Mouse (Mus musculus) kidney, postnatal 10 days (tissue): ENCODE measurements around the gene Kirrel.

ENCODE experiments used
- DNase-seq: peaks from one replicate; pipeline ENCODE4 v3.0.0; 2021; ENCODE audit warnings: mixed read lengths

Kirrel gene

GRCm38 (mm10) chr3:87174096-87174768, at the start of gene Kirrel:
Kirrel (minus strand) TSS chr3:87174747.
- peak; percentile 90 for DNase-seq

- DNase-seq: no peak
Observed at GRCm38 (mm10) chr3:87223636-87224035, 49.1 kb upstream of the Kirrel start.

GRCm38 (mm10) chr3:87222346-87222745, 47.8 kb upstream of the Kirrel start:
- DNase-seq: no peak

GRCm38 (mm10) chr3:87215176-87215575, 40.6 kb upstream of the Kirrel start:
- DNase-seq: no peak

GRCm38 (mm10) chr3:87214221-87214864, 39.8 kb upstream of the Kirrel start:
- DNase-seq: no peak

GRCm38 (mm10) chr3:87206336-87207075, 32.0 kb upstream of the Kirrel start:
- no peak for DNase-seq

GRCm38 (mm10) chr3:87196637-87197036, 22.1 kb upstream of the Kirrel start:
- DNase-seq: peak; percentile 57

GRCm38 (mm10) chr3:87195041-87195440, 20.5 kb upstream of the Kirrel start:
- no peak for DNase-seq

- DNase-seq: no peak
Observed at GRCm38 (mm10) chr3:87194591-87194990, 20.0 kb upstream of the Kirrel start.

- no peak for DNase-seq
Observed at GRCm38 (mm10) chr3:87193756-87194155, 19.2 kb upstream of the Kirrel start.

- no peak for DNase-seq
Observed at GRCm38 (mm10) chr3:87193352-87193751, 18.8 kb upstream of the Kirrel start.

GRCm38 (mm10) chr3:87176687-87177086, 2.1 kb upstream of the Kirrel start:
- no peak for DNase-seq

- DNase-seq: peak; percentile 54
Observed at GRCm38 (mm10) chr3:87175438-87175815, 880 bp upstream of the Kirrel start.

- DNase-seq: no peak
Observed at GRCm38 (mm10) chr3:87174769-87175437, 356 bp upstream of the Kirrel start.

- no peak for DNase-seq
Observed at GRCm38 (mm10) chr3:87173486-87174085, 961 bp downstream of the Kirrel start.

- no peak for DNase-seq
Observed at GRCm38 (mm10) chr3:87173103-87173444, 1.5 kb downstream of the Kirrel start.

GRCm38 (mm10) chr3:87172351-87173102, 2.0 kb downstream of the Kirrel start:
- peak; percentile 50 for DNase-seq

- DNase-seq: no peak
Observed at GRCm38 (mm10) chr3:87171201-87172100, 3.1 kb downstream of the Kirrel start.

- no peak for DNase-seq
Observed at GRCm38 (mm10) chr3:87169402-87170015, 5.0 kb downstream of the Kirrel start.

GRCm38 (mm10) chr3:87168756-87169155, 5.8 kb downstream of the Kirrel start:
- no peak for DNase-seq

- DNase-seq: no peak
Observed at GRCm38 (mm10) chr3:87167621-87168020, 6.9 kb downstream of the Kirrel start.
